Comparison of ENCODE assay signal across 8 mouse cellular contexts in genomic region chr14:58282708-58283290, GRCm38 (mm10).
A peak's percentile ranks its signal among the peaks of the same experiment; 100 is the strongest.
DNase-seq lines count a peak whose midpoint lies in the region; ATAC-seq and TF ChIP-seq lines count a peak whose summit lies in the region.

No protein-coding gene starts in this region.

- TF ChIP-seq EP300 in heart, postnatal 0 days (IDR thresholded peaks at IDR 0.05; ENCODE audit: low read depth): no peak

- peak; percentile 18 to 27 for DNase-seq in heart, adult 18-20 months
- DNase-seq in heart, adult 11 months: no peak
- peak; percentile 22 for DNase-seq in midbrain, postnatal 0 days (ENCODE audit: low spot score)
- no peak for DNase-seq in midbrain, embryonic 11.5 days (ENCODE audit: low spot score, missing footprints)
- DNase-seq in heart, postnatal 0 days (ENCODE audit: low spot score): peak; percentile 77
- DNase-seq in urinary bladder, postnatal 36 days (ENCODE audit: low spot score in 2 of 2): no peak
- no peak for DNase-seq in thymus, postnatal 36 days

- no peak overlapping the region for H3K27ac ChIP-seq in midbrain, postnatal 0 days (ENCODE audit: low read depth, low read length)
- no peak overlapping the region for H3K27ac ChIP-seq in midbrain, embryonic 11.5 days (ENCODE audit: low read depth, low read length)
- peak overlapping the region; percentile 66 for H3K27ac ChIP-seq in heart, postnatal 0 days (ENCODE audit: low read depth)
- H3K27ac ChIP-seq in stomach, embryonic 14.5 days (ENCODE audit: low read length): no peak overlapping the region

- no peak overlapping the region for H3K4me3 ChIP-seq in midbrain, postnatal 0 days (ENCODE audit: low read depth, low read length)
- no peak overlapping the region for H3K4me3 ChIP-seq in midbrain, embryonic 11.5 days (ENCODE audit: low read depth, low read length)
- H3K4me3 ChIP-seq in heart, postnatal 0 days (ENCODE audit: low read depth, low read length): peak overlapping the region; percentile 26
- H3K4me3 ChIP-seq in stomach, embryonic 14.5 days (ENCODE audit: low read depth, low read length): no peak overlapping the region

- no peak for TF ChIP-seq CTCF in midbrain, postnatal 0 days (IDR thresholded peaks at IDR 0.05)
- TF ChIP-seq CTCF in heart, postnatal 0 days (IDR thresholded peaks at IDR 0.05; ENCODE audit: low read depth): no peak

- no peaks in the 10 kb centered on the region for H3K4me1 ChIP-seq in midbrain, postnatal 0 days (ENCODE audit: insufficient read depth, low read length)
- no peaks in the 10 kb centered on the region for H3K4me1 ChIP-seq in midbrain, embryonic 11.5 days (ENCODE audit: control insufficient read depth, insufficient read depth, low read length)
- peaks cover 8% of the 10 kb centered on the region; the same call in 1 of the 2 replicates for H3K4me1 ChIP-seq in heart, postnatal 0 days (ENCODE audit: control insufficient read depth, insufficient read depth)
- no peaks in the 10 kb centered on the region for H3K4me1 ChIP-seq in stomach, embryonic 14.5 days (ENCODE audit: control insufficient read depth, insufficient read depth, low read length)

- H3K4me2 ChIP-seq in midbrain, postnatal 0 days (ENCODE audit: low read depth, low read length, poor library complexity, severe bottlenecking): peak overlapping the region; percentile 8; the same call in 1 of the 2 replicates
- no peak overlapping the region for H3K4me2 ChIP-seq in midbrain, embryonic 11.5 days
- H3K4me2 ChIP-seq in heart, postnatal 0 days (ENCODE audit: low read depth, low read length): peak overlapping the region; percentile 48
- H3K4me2 ChIP-seq in stomach, embryonic 14.5 days (replicated peaks; ENCODE audit: low read depth, low read length): no peak overlapping the region

- H3K27me3 ChIP-seq in midbrain, postnatal 0 days (ENCODE audit: insufficient read depth, low read length): no peaks in the 10 kb centered on the region
- no peaks in the 10 kb centered on the region for H3K27me3 ChIP-seq in midbrain, embryonic 11.5 days (ENCODE audit: control insufficient read depth, insufficient read depth, low read length)
- H3K27me3 ChIP-seq in heart, postnatal 0 days (ENCODE audit: control insufficient read depth, insufficient read depth, low read length): no peaks in the 10 kb centered on the region
- no peaks in the 10 kb centered on the region for H3K27me3 ChIP-seq in stomach, embryonic 14.5 days (ENCODE audit: control insufficient read depth, insufficient read depth, low read length)

- no peaks in the 10 kb centered on the region for H3K9me3 ChIP-seq in midbrain, postnatal 0 days (ENCODE audit: low read length)
- no peaks in the 10 kb centered on the region; the same call in 1 of the 2 replicates for H3K9me3 ChIP-seq in midbrain, embryonic 11.5 days (ENCODE audit: control insufficient read depth, low read length)
- H3K9me3 ChIP-seq in heart, postnatal 0 days (replicated peaks; ENCODE audit: control insufficient read depth, low read length): no peaks in the 10 kb centered on the region
- H3K9me3 ChIP-seq in stomach, embryonic 14.5 days (ENCODE audit: control insufficient read depth, low read depth, low read length): no peaks in the 10 kb centered on the region

- no peak for ATAC-seq in midbrain, postnatal 0 days (ENCODE audit: low FRiP score)
- no peak for ATAC-seq in midbrain, embryonic 11.5 days (ENCODE audit: low FRiP score)
- ATAC-seq in heart, postnatal 0 days (ENCODE audit: insufficient read depth, low read depth): peak; percentile 66
- ATAC-seq in stomach, embryonic 14.5 days (ENCODE audit: insufficient number of reproducible peaks, insufficient read depth, low FRiP score, low read depth): peak; percentile 53; the same call in 1 of the 2 replicates

- H3K36me3 ChIP-seq in midbrain, postnatal 0 days (ENCODE audit: insufficient read depth, low read length): no peaks in the 10 kb centered on the region
- no peaks in the 10 kb centered on the region for H3K36me3 ChIP-seq in midbrain, embryonic 11.5 days (ENCODE audit: control insufficient read depth, insufficient read depth, low read length)
- no peaks in the 10 kb centered on the region for H3K36me3 ChIP-seq in heart, postnatal 0 days (replicated peaks; ENCODE audit: control insufficient read depth, insufficient read depth, low read length)
- no peaks in the 10 kb centered on the region for H3K36me3 ChIP-seq in stomach, embryonic 14.5 days (ENCODE audit: control insufficient read depth, insufficient read depth, low read length)

- 67% methylated on average over 15 of the region's 15 CpGs for WGBS in midbrain, postnatal 0 days
- 83% methylated on average over 15 of the region's 15 CpGs for WGBS in midbrain, embryonic 11.5 days
- 35% methylated on average over 15 of the region's 15 CpGs for WGBS in heart, postnatal 0 days
- 26% methylated on average over 15 of the region's 15 CpGs for WGBS in stomach, embryonic 14.5 days

- H3K9ac ChIP-seq in midbrain, postnatal 0 days (replicated peaks; ENCODE audit: low read length, poor library complexity, severe bottlenecking): no peak overlapping the region
- H3K9ac ChIP-seq in midbrain, embryonic 11.5 days (ENCODE audit: low read length): no peak overlapping the region
- H3K9ac ChIP-seq in heart, postnatal 0 days (replicated peaks; ENCODE audit: low read depth, low read length): 0 out of 2 replicates have a peak overlapping the region, but pooled peaks have one; percentile 22
- H3K9ac ChIP-seq in stomach, embryonic 14.5 days (replicated peaks; ENCODE audit: low read depth, low read length): no peak overlapping the region

Comparison
In these comparisons a context has a peak if more than half of its experiments do, and no peak if none do; other contexts are left out.
1. DNase-seq: peak in heart, adult 18-20 months (2 of 2), midbrain, postnatal 0 days (single experiment) and heart, postnatal 0 days (single experiment); none in heart, adult 11 months (single experiment), midbrain, embryonic 11.5 days (single experiment), urinary bladder, postnatal 36 days (0 of 2) and thymus, postnatal 36 days (0 of 2).
2. H3K4me2 ChIP-seq: peak in midbrain, postnatal 0 days (single experiment) and heart, postnatal 0 days (single experiment); none in midbrain, embryonic 11.5 days (single experiment) and stomach, embryonic 14.5 days (single experiment).
3. ATAC-seq: peak in heart, postnatal 0 days (single experiment) and stomach, embryonic 14.5 days (single experiment); none in midbrain, postnatal 0 days (single experiment) and midbrain, embryonic 11.5 days (single experiment).